In genomic region chr7:40776220-40776619, GRCm38 (mm10) we compare ENCODE assay signal across 18 mouse cellular contexts.
DNase-seq lines count a peak whose midpoint lies in the region; ATAC-seq lines count a peak whose summit lies in the region.
"Had no signal": no experiment of that assay in that cellular context is flagged by ENCODE, and none has a peak within 500 bp of the region (broad histone marks: within the 10 kb centered on the region; RNA-seq: fewer than 3 reads in every experiment).

No protein-coding gene starts in this region.

- WGBS in hindbrain, embryonic 11.5 days, result 33% methylated on average over 4 of the region's 4 CpGs
- 29% methylated on average over 4 of the region's 4 CpGs for WGBS in hindbrain, embryonic 12.5 days
- WGBS in neural tube, embryonic 13.5 days, result 29% methylated on average over 4 of the region's 4 CpGs

- H3K4me2 ChIP-seq in hindbrain, embryonic 11.5 days (replicated peaks; ENCODE audit: low read depth, low read length), result no peak overlapping the region
- no peak overlapping the region for H3K4me2 ChIP-seq in hindbrain, embryonic 12.5 days (replicated peaks)
- H3K4me2 ChIP-seq in neural tube, embryonic 13.5 days, result no peak overlapping the region
- H3K4me2 ChIP-seq: heart, embryonic 15.5 days; liver, embryonic 12.5 days; lung, embryonic 14.5 days had no signal

- no peaks in the 10 kb centered on the region for H3K4me1 ChIP-seq in hindbrain, embryonic 11.5 days (replicated peaks; ENCODE audit: control insufficient read depth, insufficient read depth, low read length)
- H3K4me1 ChIP-seq in hindbrain, embryonic 12.5 days, result peaks cover 11% of the 10 kb centered on the region; the same call in 1 of the 2 replicates
- peaks cover 14% of the 10 kb centered on the region for H3K4me1 ChIP-seq in neural tube, embryonic 13.5 days (replicated peaks)
- H3K4me1 ChIP-seq: heart, embryonic 15.5 days; liver, embryonic 12.5 days had no signal

- H3K27me3 ChIP-seq in hindbrain, embryonic 11.5 days (ENCODE audit: control insufficient read depth, insufficient read depth, low read length), result no peaks in the 10 kb centered on the region
- H3K27me3 ChIP-seq in hindbrain, embryonic 12.5 days, result no peaks in the 10 kb centered on the region
- no peaks in the 10 kb centered on the region for H3K27me3 ChIP-seq in neural tube, embryonic 13.5 days
- H3K27me3 ChIP-seq: heart, embryonic 15.5 days; liver, embryonic 12.5 days had no signal

- H3K9ac ChIP-seq in hindbrain, embryonic 11.5 days (ENCODE audit: low read depth, low read length), result no peak overlapping the region
- no peak overlapping the region for H3K9ac ChIP-seq in hindbrain, embryonic 12.5 days
- H3K9ac ChIP-seq in neural tube, embryonic 13.5 days, result no peak overlapping the region
- H3K9ac ChIP-seq: heart, embryonic 15.5 days; liver, embryonic 12.5 days; lung, embryonic 14.5 days had no signal

- no peak overlapping the region for H3K27ac ChIP-seq in hindbrain, embryonic 11.5 days (ENCODE audit: low read depth, low read length)
- no peak overlapping the region for H3K27ac ChIP-seq in hindbrain, embryonic 12.5 days
- H3K27ac ChIP-seq in neural tube, embryonic 13.5 days (replicated peaks), result no peak overlapping the region
- H3K27ac ChIP-seq: heart, embryonic 15.5 days; liver, embryonic 12.5 days; stomach, postnatal 0 days had no signal

- H3K36me3 ChIP-seq in hindbrain, embryonic 11.5 days (ENCODE audit: control insufficient read depth, insufficient read depth, low read length), result no peaks in the 10 kb centered on the region
- H3K36me3 ChIP-seq in hindbrain, embryonic 12.5 days, result no peaks in the 10 kb centered on the region
- no peaks in the 10 kb centered on the region for H3K36me3 ChIP-seq in neural tube, embryonic 13.5 days
- H3K36me3 ChIP-seq: heart, embryonic 15.5 days; liver, embryonic 12.5 days had no signal

- H3K4me3 ChIP-seq in hindbrain, embryonic 11.5 days (ENCODE audit: low read depth, low read length), result no peak overlapping the region
- H3K4me3 ChIP-seq in hindbrain, embryonic 12.5 days, result no peak overlapping the region
- no peak overlapping the region for H3K4me3 ChIP-seq in neural tube, embryonic 13.5 days
- H3K4me3 ChIP-seq: heart, embryonic 15.5 days; liver, embryonic 12.5 days had no signal

- peak; percentile 36 for DNase-seq in hindbrain, embryonic 11.5 days (ENCODE audit: low spot score)
- DNase-seq in embryo, embryonic 9.5 days (ENCODE audit: extremely low spot score), result peak; percentile 33
- DNase-seq in hindlimb bud, embryonic 11.5 days (ENCODE audit: extremely low spot score, low read depth, low spot score), result peak; percentile 3
- DNase-seq in urinary bladder, postnatal 25 days (ENCODE audit: low spot score), result no peak
- no peak for DNase-seq in cerebellum, adult 11 months
- no peak for DNase-seq in cerebellum, postnatal 36 days
- DNase-seq: cerebellum, postnatal 14 days; kidney, adult 2 months; kidney, postnatal 14 days; lung, embryonic 14.5 days; lung, postnatal 4 days; right cerebral cortex, postnatal 25 days had no signal

- H3K9me3 ChIP-seq in hindbrain, embryonic 11.5 days (ENCODE audit: control insufficient read depth, low read length), result no peaks in the 10 kb centered on the region
- H3K9me3 ChIP-seq in hindbrain, embryonic 12.5 days (replicated peaks), result no peaks in the 10 kb centered on the region
- H3K9me3 ChIP-seq in neural tube, embryonic 13.5 days, result no peaks in the 10 kb centered on the region
- H3K9me3 ChIP-seq: heart, embryonic 15.5 days; liver, embryonic 12.5 days had no signal

- ATAC-seq in hindbrain, embryonic 11.5 days (ENCODE audit: low FRiP score), result no peak
- ATAC-seq in hindbrain, embryonic 12.5 days (ENCODE audit: low FRiP score), result no peak
- peak; percentile 69; the same call in 1 of the 2 replicates for ATAC-seq in neural tube, embryonic 13.5 days (ENCODE audit: low read depth)
- ATAC-seq: forebrain, embryonic 14.5 days; liver, embryonic 12.5 days had no signal

Comparison
In these comparisons a context has a peak if more than half of its experiments do, and no peak if none do; other contexts are left out.
1. DNase-seq: peak in hindbrain, embryonic 11.5 days (single experiment), embryo, embryonic 9.5 days (single experiment) and hindlimb bud, embryonic 11.5 days (single experiment); none in urinary bladder, postnatal 25 days (single experiment), cerebellum, adult 11 months (single experiment) and cerebellum, postnatal 36 days (0 of 2).